Mouse (Mus musculus): ENCODE results near the gene Tex12.

Tex12 gene

GRCm38 (mm10) chr9:50561145-50561917 is at the start of gene Tex12:
Gene Tex12, minus strand, starts transcription at chr9:50561325.
- DNase-seq = no peak

- no peak for DNase-seq
Observed at GRCm38 (mm10) chr9:50604338-50604737, 43.2 kb upstream of the Tex12 start.

- no peak for DNase-seq
Observed at GRCm38 (mm10) chr9:50603998-50604324, 42.8 kb upstream of the Tex12 start.

GRCm38 (mm10) chr9:50603189-50603997 is 42.3 kb upstream of the Tex12 start, which contains the start of the genes Sdhd and Timm8b:
Gene Sdhd, minus strand, starts transcription at chr9:50603812.
Gene Timm8b, plus strand, starts transcription at chr9:50603910.
- DNase-seq = peak; percentile 96

- DNase-seq = peak; percentile 34
Observed at GRCm38 (mm10) chr9:50602055-50602845, 41.1 kb upstream of the Tex12 start.

GRCm38 (mm10) chr9:50601536-50601935 is 40.4 kb upstream of the Tex12 start:
- no peak for DNase-seq

GRCm38 (mm10) chr9:50596973-50597372 is 35.8 kb upstream of the Tex12 start:
- no peak for DNase-seq

GRCm38 (mm10) chr9:50594794-50595417 is 33.8 kb upstream of the Tex12 start:
- peak; percentile 60 for DNase-seq

- DNase-seq = no peak
Observed at GRCm38 (mm10) chr9:50593544-50593943, 32.4 kb upstream of the Tex12 start.

GRCm38 (mm10) chr9:50592955-50593354 is 31.8 kb upstream of the Tex12 start:
- no peak for DNase-seq

GRCm38 (mm10) chr9:50590856-50591518 is 29.9 kb upstream of the Tex12 start:
- no peak for DNase-seq

- DNase-seq = no peak
Observed at GRCm38 (mm10) chr9:50586955-50587354, 25.8 kb upstream of the Tex12 start.

- DNase-seq = peak; percentile 81
Observed at GRCm38 (mm10) chr9:50585145-50585818, 24.2 kb upstream of the Tex12 start.

- DNase-seq = no peak
Observed at GRCm38 (mm10) chr9:50580370-50580769, 19.2 kb upstream of the Tex12 start.

- DNase-seq = no peak
Observed at GRCm38 (mm10) chr9:50569599-50570525, 8.7 kb upstream of the Tex12 start.

GRCm38 (mm10) chr9:50567881-50568280 is 6.8 kb upstream of the Tex12 start:
- DNase-seq = no peak

GRCm38 (mm10) chr9:50567372-50567771 is 6.2 kb upstream of the Tex12 start:
- no peak for DNase-seq

GRCm38 (mm10) chr9:50565940-50566339 is 4.8 kb upstream of the Tex12 start:
- no peak for DNase-seq

- DNase-seq = no peak
Observed at GRCm38 (mm10) chr9:50565173-50565572, 4.0 kb upstream of the Tex12 start.

- DNase-seq = no peak
Observed at GRCm38 (mm10) chr9:50561918-50562360, 814 bp upstream of the Tex12 start.
